Mouse (Mus musculus) liver, adult 2 months (tissue): Measurements from ENCODE around the gene Tldc1.

ENCODE experiments used
- CTCF ChIP-seq: fragments of 200-500 bp; IDR thresholded peaks from 2 replicates; pipeline ENCODE4 v1.5.1; 2011; ENCODE audit warnings: low read depth, low read length, control low read depth
- POLR2A ChIP-seq: fragments of 200-500 bp; IDR thresholded peaks from 2 replicates; pipeline ENCODE4 v1.6.1; 2011; ENCODE audit warnings: low read length, control low read depth; ENCODE audit not compliant: insufficient read depth; ENCODE audit errors: extremely low read depth

- TF ChIP-seq CTCF: no peak
- no peak for TF ChIP-seq POLR2A
Observed at GRCm38 (mm10) chr8:119821691-119822090, 43.5 kb upstream of the Tldc1 start.
